Mouse (Mus musculus): Measurements from ENCODE around the gene Cntfr.
A peak's percentile ranks its signal among the peaks of the same experiment; 100 is the strongest.

Cntfr gene

GRCm38 (mm10) chr4:41678863-41679262, 18.0 kb downstream of the Cntfr start:
- no peak for DNase-seq (ENCODE audit: low spot score)

GRCm38 (mm10) chr4:41677006-41677629, 19.8 kb downstream of the Cntfr start:
- no peak for DNase-seq (ENCODE audit: low spot score)

GRCm38 (mm10) chr4:41676248-41677005, 20.5 kb downstream of the Cntfr start:
- no peak for DNase-seq (ENCODE audit: low spot score)

GRCm38 (mm10) chr4:41673186-41673585, 23.7 kb downstream of the Cntfr start:
- DNase-seq (ENCODE audit: low spot score), result no peak

GRCm38 (mm10) chr4:41672522-41672963, 24.3 kb downstream of the Cntfr start:
- no peak for DNase-seq (ENCODE audit: low spot score)

GRCm38 (mm10) chr4:41671963-41672480, 24.9 kb downstream of the Cntfr start:
- no peak for DNase-seq (ENCODE audit: low spot score)

GRCm38 (mm10) chr4:41671500-41671899, 25.4 kb downstream of the Cntfr start:
- no peak for DNase-seq (ENCODE audit: low spot score)

GRCm38 (mm10) chr4:41670836-41671235, 26.1 kb downstream of the Cntfr start:
- no peak for DNase-seq (ENCODE audit: low spot score)

GRCm38 (mm10) chr4:41666646-41667045, 30.2 kb downstream of the Cntfr start:
- no peak for DNase-seq (ENCODE audit: low spot score)

- DNase-seq (ENCODE audit: low spot score), result no peak
Measured at GRCm38 (mm10) chr4:41665009-41665675, 31.7 kb downstream of the Cntfr start.

- DNase-seq (ENCODE audit: low spot score), result no peak
Measured at GRCm38 (mm10) chr4:41664533-41664932, 32.4 kb downstream of the Cntfr start.

- no peak for DNase-seq (ENCODE audit: low spot score)
Measured at GRCm38 (mm10) chr4:41663614-41664013, 33.3 kb downstream of the Cntfr start.

- no peak for DNase-seq (ENCODE audit: low spot score)
Measured at GRCm38 (mm10) chr4:41662723-41663122, 34.2 kb downstream of the Cntfr start.

GRCm38 (mm10) chr4:41660851-41661430, 35.9 kb downstream of the Cntfr start:
- no peak for DNase-seq (ENCODE audit: low spot score)

GRCm38 (mm10) chr4:41659556-41659955, 37.3 kb downstream of the Cntfr start:
- DNase-seq (ENCODE audit: low spot score), result no peak

- no peak for DNase-seq (ENCODE audit: low spot score)
Measured at GRCm38 (mm10) chr4:41658566-41659384, 38.1 kb downstream of the Cntfr start.

- DNase-seq (ENCODE audit: low spot score), result no peak
Measured at GRCm38 (mm10) chr4:41655525-41655924, 41.4 kb downstream of the Cntfr start.

GRCm38 (mm10) chr4:41654217-41654616, 42.7 kb downstream of the Cntfr start:
- peak; percentile 48 for DNase-seq (ENCODE audit: low spot score)

GRCm38 (mm10) chr4:41653730-41654129, 43.2 kb downstream of the Cntfr start:
- no peak for DNase-seq (ENCODE audit: low spot score)

GRCm38 (mm10) chr4:41653296-41653695, 43.6 kb downstream of the Cntfr start:
- DNase-seq (ENCODE audit: low spot score), result no peak

- no peak for DNase-seq (ENCODE audit: low spot score)
Measured at GRCm38 (mm10) chr4:41648627-41649026, 48.3 kb downstream of the Cntfr start.

- DNase-seq (ENCODE audit: low spot score), result no peak
Measured at GRCm38 (mm10) chr4:41648157-41648556, 48.7 kb downstream of the Cntfr start.

All from ovary, postnatal 10 days (tissue).